Mouse (Mus musculus): ENCODE results near the gene Kcnj15. TPM values are rescaled to one million over a fixed set of nuclear protein-coding genes. Genes with fewer than 3 reads are reported as not detected.

The Kcnj15 gene
- polyA plus RNA-seq, 1 experiment from 2014 or later: 1.6 TPM

GRCm38 (mm10) chr16:95245499-95245898, 11.9 kb upstream of the Kcnj15 start:
- no peaks in the 10 kb centered on the region for H3K9me3 ChIP-seq (ENCODE audit: low read depth, low read length)
- H3K27ac ChIP-seq (ENCODE audit: low read depth): no peak overlapping the region
- H3K36me3 ChIP-seq (ENCODE audit: insufficient read depth): no peaks in the 10 kb centered on the region
- no peak overlapping the region for H3K4me2 ChIP-seq
- H3K4me3 ChIP-seq (ENCODE audit: low read depth, low read length): no peak overlapping the region
- H3K4me1 ChIP-seq (ENCODE audit: insufficient read depth): no peaks in the 10 kb centered on the region
- no peak for TF ChIP-seq CTCF (IDR thresholded peaks at IDR 0.05; ENCODE audit: low read depth)
- no peak overlapping the region for H3K9ac ChIP-seq
- DNase-seq: no peak
- no peaks in the 10 kb centered on the region for H3K27me3 ChIP-seq (ENCODE audit: insufficient read depth, low read length)
- no peak for ATAC-seq (ENCODE audit: insufficient read depth)
- 63% methylated on average over 3 of the region's 3 CpGs for WGBS

- DNase-seq (no peak), ATAC-seq (ENCODE audit: insufficient read depth) (no peak)
- H3K4me2 ChIP-seq: no peak overlapping the region
- H3K36me3 ChIP-seq (ENCODE audit: insufficient read depth): no peaks in the 10 kb centered on the region
- WGBS: 56% methylated on average over 5 of the region's 5 CpGs
- H3K9me3 ChIP-seq (ENCODE audit: low read depth, low read length): no peaks in the 10 kb centered on the region
- no peaks in the 10 kb centered on the region for H3K4me1 ChIP-seq (ENCODE audit: insufficient read depth)
- no peak overlapping the region for H3K9ac ChIP-seq
- H3K27me3 ChIP-seq (ENCODE audit: insufficient read depth, low read length): no peaks in the 10 kb centered on the region
- no peak for TF ChIP-seq CTCF (IDR thresholded peaks at IDR 0.05; ENCODE audit: low read depth)
- no peak overlapping the region for H3K27ac ChIP-seq (ENCODE audit: low read depth)
- H3K4me3 ChIP-seq (ENCODE audit: low read depth, low read length): no peak overlapping the region
Measured at GRCm38 (mm10) chr16:95248646-95249045, 8.7 kb upstream of the Kcnj15 start.

- no peaks in the 10 kb centered on the region for H3K9me3 ChIP-seq (ENCODE audit: low read depth, low read length)
- H3K27ac ChIP-seq (ENCODE audit: low read depth): no peak overlapping the region
- TF ChIP-seq CTCF (IDR thresholded peaks at IDR 0.05; ENCODE audit: low read depth): no peak
- no peaks in the 10 kb centered on the region for H3K36me3 ChIP-seq (ENCODE audit: insufficient read depth)
- WGBS: 63% methylated on average over 2 of the region's 2 CpGs
- H3K4me2 ChIP-seq: no peak overlapping the region
- no peak overlapping the region for H3K4me3 ChIP-seq (ENCODE audit: low read depth, low read length)
- no peaks in the 10 kb centered on the region for H3K27me3 ChIP-seq (ENCODE audit: insufficient read depth, low read length)
- H3K4me1 ChIP-seq (ENCODE audit: insufficient read depth): no peaks in the 10 kb centered on the region
- ATAC-seq (ENCODE audit: insufficient read depth) (no peak), DNase-seq (no peak)
- no peak overlapping the region for H3K9ac ChIP-seq
Measured at GRCm38 (mm10) chr16:95256648-95257047, 710 bp upstream of the Kcnj15 start.

- H3K27me3 ChIP-seq (ENCODE audit: insufficient read depth, low read length): no peaks in the 10 kb centered on the region
- TF ChIP-seq CTCF (IDR thresholded peaks at IDR 0.05; ENCODE audit: low read depth): no peak
- 0 out of 2 replicates have a peak, but pooled peaks cover 4% of the 10 kb centered on the region for H3K4me1 ChIP-seq (ENCODE audit: insufficient read depth)
- H3K4me3 ChIP-seq (ENCODE audit: low read depth, low read length): no peak overlapping the region
- no peaks in the 10 kb centered on the region for H3K9me3 ChIP-seq (ENCODE audit: low read depth, low read length)
- ATAC-seq (ENCODE audit: insufficient read depth): no peak
- H3K36me3 ChIP-seq (ENCODE audit: insufficient read depth): no peaks in the 10 kb centered on the region
- H3K27ac ChIP-seq (ENCODE audit: low read depth): no peak overlapping the region; the same call in 1 of the 2 replicates
- 0 out of 2 replicates have a peak overlapping the region, but pooled peaks have one; percentile 2 for H3K4me2 ChIP-seq
- DNase-seq: no peak
- 13% methylated on average over 4 of the region's 4 CpGs for WGBS
- H3K9ac ChIP-seq: no peak overlapping the region
Measured at GRCm38 (mm10) chr16:95258100-95258499, 742 bp downstream of the Kcnj15 start.

GRCm38 (mm10) chr16:95259505-95259904, 2.1 kb downstream of the Kcnj15 start:
- H3K4me3 ChIP-seq (ENCODE audit: low read depth, low read length): no peak overlapping the region
- no peak overlapping the region for H3K4me2 ChIP-seq
- no peak overlapping the region for H3K27ac ChIP-seq (ENCODE audit: low read depth)
- 0 out of 2 replicates have a peak, but pooled peaks cover 4% of the 10 kb centered on the region for H3K4me1 ChIP-seq (ENCODE audit: insufficient read depth)
- no peaks in the 10 kb centered on the region for H3K36me3 ChIP-seq (ENCODE audit: insufficient read depth)
- H3K27me3 ChIP-seq (ENCODE audit: insufficient read depth, low read length): no peaks in the 10 kb centered on the region
- no peak overlapping the region for H3K9ac ChIP-seq
- ATAC-seq (ENCODE audit: insufficient read depth) (no peak), DNase-seq (no peak)
- H3K9me3 ChIP-seq (ENCODE audit: low read depth, low read length): no peaks in the 10 kb centered on the region
- no peak for TF ChIP-seq CTCF (IDR thresholded peaks at IDR 0.05; ENCODE audit: low read depth)
- 49% methylated on average over 4 of the region's 4 CpGs for WGBS

GRCm38 (mm10) chr16:95260693-95261092, 3.3 kb downstream of the Kcnj15 start:
- no peak overlapping the region for H3K4me2 ChIP-seq
- H3K9ac ChIP-seq: no peak overlapping the region
- H3K27me3 ChIP-seq (ENCODE audit: insufficient read depth, low read length): no peaks in the 10 kb centered on the region
- DNase-seq (no peak), ATAC-seq (ENCODE audit: insufficient read depth) (no peak)
- H3K27ac ChIP-seq (ENCODE audit: low read depth): no peak overlapping the region
- H3K4me3 ChIP-seq (ENCODE audit: low read depth, low read length): no peak overlapping the region
- no peak for TF ChIP-seq CTCF (IDR thresholded peaks at IDR 0.05; ENCODE audit: low read depth)
- WGBS: 75% methylated on average over 5 of the region's 5 CpGs
- no peaks in the 10 kb centered on the region for H3K36me3 ChIP-seq (ENCODE audit: insufficient read depth)
- H3K4me1 ChIP-seq (ENCODE audit: insufficient read depth): 0 out of 2 replicates have a peak, but pooled peaks cover 4% of the 10 kb centered on the region
- H3K9me3 ChIP-seq (ENCODE audit: low read depth, low read length): no peaks in the 10 kb centered on the region

GRCm38 (mm10) chr16:95261807-95262206, 4.4 kb downstream of the Kcnj15 start:
- WGBS: 57% methylated on average over 4 of the region's 4 CpGs
- DNase-seq (no peak), ATAC-seq (ENCODE audit: insufficient read depth) (no peak)
- no peaks in the 10 kb centered on the region for H3K27me3 ChIP-seq (ENCODE audit: insufficient read depth, low read length)
- H3K36me3 ChIP-seq (ENCODE audit: insufficient read depth): no peaks in the 10 kb centered on the region
- no peak for TF ChIP-seq CTCF (IDR thresholded peaks at IDR 0.05; ENCODE audit: low read depth)
- H3K4me2 ChIP-seq: no peak overlapping the region
- no peak overlapping the region for H3K4me3 ChIP-seq (ENCODE audit: low read depth, low read length)
- H3K9me3 ChIP-seq (ENCODE audit: low read depth, low read length): no peaks in the 10 kb centered on the region
- H3K9ac ChIP-seq: no peak overlapping the region
- H3K27ac ChIP-seq (ENCODE audit: low read depth): no peak overlapping the region
- H3K4me1 ChIP-seq (ENCODE audit: insufficient read depth): 0 out of 2 replicates have a peak, but pooled peaks cover 4% of the 10 kb centered on the region

Data from lung, embryonic 14.5 days (tissue).